Mouse (Mus musculus) megakaryocyte progenitor cell, adult 5-6 weeks (primary cell): ENCODE data around the gene Gata3. TPM values are rescaled to one million over a fixed set of nuclear protein-coding genes. Genes with fewer than 3 reads are reported as not detected.
A peak's percentile ranks its signal among the peaks of the same experiment; 100 is the strongest.

Experiments
- ATAC-seq: replicated peaks from 2 replicates; pipeline ENCODE4 v1.8.0; 2016; ENCODE audit warnings: mild to moderate bottlenecking, moderate TSS enrichment, inconsistent platforms; ENCODE audit not compliant: poor library complexity
- total RNA-seq, 2 experiments: library from RNA; stranded (forward) in 1 of 2; stranded (reverse) in 1 of 2; fragments of 157-497, 149-512 nt in 1 of 2; fragments of 200-1000 nt in 1 of 2; gene quantifications; 2 replicates each; pipeline versions ENCODE4 v1.2.3 to v1.2.4; 2015 to 2017

The Gata3 gene
- total RNA-seq, 2 experiments from 2014 or later = 0.25 to 0.47 TPM

- ATAC-seq = no peak
These were observed 15.2 kb downstream of the Gata3 start for GRCm38 (mm10) chr2:9874467-9875219.

GRCm38 (mm10) chr2:9873757-9874156 lies 16.1 kb downstream of the Gata3 start:
- no peak for ATAC-seq

- ATAC-seq = peak; percentile 13; the same call in 1 of the 2 replicates
These were observed 17.2 kb downstream of the Gata3 start for GRCm38 (mm10) chr2:9872682-9873081.

- no peak for ATAC-seq
These were observed 18.0 kb downstream of the Gata3 start for GRCm38 (mm10) chr2:9871798-9872197.

GRCm38 (mm10) chr2:9871141-9871716 lies 18.6 kb downstream of the Gata3 start:
- ATAC-seq = peak; percentile 43

GRCm38 (mm10) chr2:9867092-9867825 lies 22.6 kb downstream of the Gata3 start:
- ATAC-seq = peak; percentile 41

GRCm38 (mm10) chr2:9860698-9861097 lies 29.1 kb downstream of the Gata3 start:
- ATAC-seq = peak; percentile 76

GRCm38 (mm10) chr2:9855861-9856260 lies 34.0 kb downstream of the Gata3 start:
- no peak for ATAC-seq

- no peak for ATAC-seq
These were observed 36.8 kb downstream of the Gata3 start for GRCm38 (mm10) chr2:9852851-9853576.

- no peak for ATAC-seq
These were observed 54.6 kb downstream of the Gata3 start for GRCm38 (mm10) chr2:9835195-9835594.

- no peak for ATAC-seq
These were observed 56.1 kb downstream of the Gata3 start for GRCm38 (mm10) chr2:9833712-9834111.

GRCm38 (mm10) chr2:9827624-9828023 lies 62.2 kb downstream of the Gata3 start:
- no peak for ATAC-seq

GRCm38 (mm10) chr2:9820611-9821010 lies 69.2 kb downstream of the Gata3 start:
- no peak for ATAC-seq

- no peak for ATAC-seq
These were observed 71.6 kb downstream of the Gata3 start for GRCm38 (mm10) chr2:9818177-9818785.

Other genes starting within 250 kb of the Gata3 start
- gene 4930412O13Rik, start 8.8 kb downstream of the Gata3 start, total RNA-seq (2015) = not detected in 2 replicates
- not detected in 2 replicates for gene 4930412O13Rik, start 8.8 kb downstream of the Gata3 start, total RNA-seq (2017)
- not detected in 2 replicates for gene 9230102O04Rik, start 494 bp downstream of the Gata3 start, total RNA-seq (2015)
- gene 9230102O04Rik, start 494 bp downstream of the Gata3 start, total RNA-seq (2017) = not detected in 2 replicates
- gene Taf3, start 158.6 kb upstream of the Gata3 start, total RNA-seq (2015) = 20.1 and 21.5 TPM in 2 replicates
- gene Taf3, start 158.6 kb upstream of the Gata3 start, total RNA-seq (2017) = 6.7 and 11.7 TPM in 2 replicates
- gene Atp5c1, start 190.5 kb upstream of the Gata3 start, total RNA-seq (2015) = 559 and 601 TPM in 2 replicates
- 468 and 493 TPM in 2 replicates for gene Atp5c1, start 190.5 kb upstream of the Gata3 start, total RNA-seq (2017)
- gene Kin, start 190.6 kb upstream of the Gata3 start, total RNA-seq (2015) = 23.0 and 27.1 TPM in 2 replicates
- gene Kin, start 190.6 kb upstream of the Gata3 start, total RNA-seq (2017) = 29.6 and 34.4 TPM in 2 replicates
- gene Itih2, start 241.4 kb upstream of the Gata3 start, total RNA-seq (2015) = not detected in 2 replicates
- not detected in 2 replicates for gene Itih2, start 241.4 kb upstream of the Gata3 start, total RNA-seq (2017)